Mouse (Mus musculus): ENCODE data around the gene Kbtbd4. TPM values are rescaled to one million over a fixed set of nuclear protein-coding genes. Genes with fewer than 3 reads are reported as not detected.

The Kbtbd4 gene
- polyA plus RNA-seq (2015; fragmentation: Nextera tagmentation; extraction: Ambion mirVana) = 52.7 and 58.0 TPM in 2 replicates

- H3K4me2 ChIP-seq = peak within 1 kb of the TSS; percentile 72
- H3K9ac ChIP-seq = peak within 1 kb of the TSS; percentile 88
- peak within 1 kb of the TSS; percentile 80 for H3K4me3 ChIP-seq
- ATAC-seq (ENCODE audit: low FRiP score, low read depth) = peak; percentile 94
- H3K9me3 ChIP-seq = no peaks in the 10 kb centered on the region
- no peaks in the 10 kb centered on the region for H3K27me3 ChIP-seq
- peak within 1 kb of the TSS; percentile 95 for H3K27ac ChIP-seq (replicated peaks)
- peaks cover 37% of the 10 kb centered on the region for H3K4me1 ChIP-seq (replicated peaks)
- peaks cover 39% of the 10 kb centered on the region for H3K36me3 ChIP-seq
- WGBS = under 1% methylated on average over 43 of the region's 43 CpGs
These were observed at the start of gene Kbtbd4, which contains the start of gene Ndufs3 for GRCm38 (mm10) chr2:90904076-90904855. Gene Kbtbd4, plus strand, starts transcription at chr2:90904740. Gene Ndufs3, minus strand, starts transcription at chr2:90904827.

GRCm38 (mm10) chr2:90861486-90861885 is 43.1 kb upstream of the Kbtbd4 start:
- H3K4me3 ChIP-seq = no peak overlapping the region
- no peak overlapping the region for H3K27ac ChIP-seq (replicated peaks)
- ATAC-seq (ENCODE audit: low FRiP score, low read depth) = no peak
- no peaks in the 10 kb centered on the region for H3K27me3 ChIP-seq
- H3K4me1 ChIP-seq (replicated peaks) = no peaks in the 10 kb centered on the region
- WGBS = 96% methylated on average over 2 of the region's 2 CpGs
- H3K4me2 ChIP-seq = no peak overlapping the region
- peaks cover 77% of the 10 kb centered on the region for H3K36me3 ChIP-seq
- H3K9me3 ChIP-seq = no peaks in the 10 kb centered on the region
- H3K9ac ChIP-seq = no peak overlapping the region

DNA sequence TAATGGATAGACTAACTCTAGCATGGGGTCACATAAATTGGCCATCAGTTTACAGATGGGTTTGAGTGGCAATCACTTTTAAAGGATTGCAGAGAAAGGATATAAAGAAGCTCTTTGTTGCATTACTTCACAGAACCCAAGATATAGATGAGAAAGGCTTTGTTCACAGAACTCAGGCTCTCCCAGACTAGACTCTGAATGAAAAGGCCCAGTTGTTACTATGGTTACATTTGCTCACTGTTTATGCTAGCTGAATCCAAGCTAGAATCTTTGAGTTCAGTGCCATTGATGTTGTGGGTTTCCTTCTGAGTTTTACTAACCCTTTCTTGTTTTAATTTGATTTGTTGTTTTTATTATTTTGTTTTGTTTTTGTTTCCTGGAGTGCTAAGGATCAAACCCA is 40.4 kb upstream of the Kbtbd4 start:
- no peak overlapping the region for H3K4me2 ChIP-seq
- no peaks in the 10 kb centered on the region for H3K9me3 ChIP-seq
- H3K27me3 ChIP-seq = no peaks in the 10 kb centered on the region
- no peak for ATAC-seq (ENCODE audit: low FRiP score, low read depth)
- H3K27ac ChIP-seq (replicated peaks) = peak overlapping the region; percentile 35; the same call in 1 of the 2 replicates
- no peak overlapping the region for H3K4me3 ChIP-seq
- peaks cover 78% of the 10 kb centered on the region for H3K36me3 ChIP-seq
- H3K4me1 ChIP-seq (replicated peaks) = no peaks in the 10 kb centered on the region
- no peak overlapping the region for H3K9ac ChIP-seq

DNA sequence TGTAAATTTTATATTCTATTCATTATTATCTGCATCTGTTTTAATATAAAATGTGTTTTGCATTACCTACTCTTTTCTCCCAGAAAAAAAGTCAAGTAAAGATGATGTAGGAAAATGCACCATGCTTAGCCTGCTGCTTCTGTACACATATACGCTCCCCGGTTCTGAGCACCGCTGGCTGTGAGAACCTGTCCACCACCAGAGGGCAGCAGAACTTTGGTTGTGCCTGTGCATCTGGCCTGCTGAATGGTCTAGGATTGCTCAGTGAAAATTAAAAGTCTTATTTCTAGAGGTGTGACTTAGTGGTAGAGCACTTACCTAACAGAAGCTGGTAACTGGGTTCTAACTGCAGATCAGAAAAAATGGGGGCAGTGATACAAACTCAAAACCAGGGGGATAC is 38.0 kb upstream of the Kbtbd4 start:
- ATAC-seq (ENCODE audit: low FRiP score, low read depth) = peak; percentile 89
- no peak overlapping the region for H3K4me2 ChIP-seq
- H3K36me3 ChIP-seq = peaks cover 59% of the 10 kb centered on the region
- no peak overlapping the region for H3K27ac ChIP-seq (replicated peaks)
- no peaks in the 10 kb centered on the region for H3K4me1 ChIP-seq (replicated peaks)
- no peak overlapping the region for H3K9ac ChIP-seq
- no peaks in the 10 kb centered on the region for H3K9me3 ChIP-seq
- H3K4me3 ChIP-seq = no peak overlapping the region
- no peaks in the 10 kb centered on the region for H3K27me3 ChIP-seq
- 14% methylated on average over 3 of the region's 3 CpGs for WGBS

GRCm38 (mm10) chr2:90870136-90870601 is 34.4 kb upstream of the Kbtbd4 start:
- no peak for ATAC-seq (ENCODE audit: low FRiP score, low read depth)
- Histone ChIP-seq H3K27me3 (no peaks in the 10 kb centered on the region), H3K4me1 (replicated peaks) (0 out of 2 replicates have a peak, but pooled peaks cover 4% of the 10 kb centered on the region), H3K36me3 (peaks cover 27% of the 10 kb centered on the region), H3K9me3 (no peaks in the 10 kb centered on the region), H3K4me2 (no peak overlapping the region), H3K4me3 (no peak overlapping the region), H3K27ac (replicated peaks) (no peak overlapping the region), H3K9ac (no peak overlapping the region)
- 59% methylated on average over 4 of the region's 4 CpGs for WGBS

DNA sequence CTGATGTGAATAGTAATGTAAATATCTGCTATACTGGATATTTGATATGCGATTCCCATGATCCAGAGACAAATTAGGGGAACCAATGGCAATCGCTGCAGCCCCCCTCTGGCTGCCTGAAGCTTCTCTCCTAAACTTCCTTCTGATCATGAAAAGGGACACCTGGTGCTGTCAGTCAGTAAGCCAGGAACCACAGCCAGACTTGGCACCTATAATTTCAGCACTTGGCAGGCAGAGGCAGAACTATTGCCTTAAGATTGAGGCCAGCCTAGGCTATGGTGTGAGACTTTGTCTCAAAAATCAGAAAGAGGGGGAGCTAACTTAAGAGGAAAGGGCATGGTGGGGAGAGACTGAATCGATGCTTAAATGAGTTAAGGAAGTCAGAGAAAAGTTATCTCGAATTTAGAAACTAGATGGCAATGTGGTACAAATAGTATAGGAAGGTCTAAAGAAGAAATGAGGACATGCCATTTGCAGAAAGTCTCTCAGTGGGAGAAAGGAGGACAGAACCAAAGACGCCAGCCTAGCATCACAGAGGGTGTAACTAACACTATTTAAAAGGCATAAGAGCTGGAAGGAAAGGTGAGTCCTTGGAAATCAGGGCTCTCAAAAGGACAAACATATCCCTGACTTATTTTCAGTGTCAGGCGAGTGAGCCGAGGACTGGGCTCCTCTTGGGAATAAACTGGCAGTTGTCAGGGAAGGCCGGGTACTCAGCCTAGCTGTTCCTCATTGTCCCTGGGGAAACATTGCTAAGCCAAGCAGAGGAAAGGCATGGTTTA is 33.2 kb upstream of the Kbtbd4 start:
- ATAC-seq (ENCODE audit: low FRiP score, low read depth) = no peak
- no peak overlapping the region for H3K9ac ChIP-seq
- H3K27me3 ChIP-seq = no peaks in the 10 kb centered on the region
- WGBS = 62% methylated on average over 8 of the region's 8 CpGs
- no peak overlapping the region for H3K4me3 ChIP-seq
- H3K27ac ChIP-seq (replicated peaks) = no peak overlapping the region; the same call in 1 of the 2 replicates
- 0 out of 2 replicates have a peak, but pooled peaks cover 4% of the 10 kb centered on the region for H3K4me1 ChIP-seq (replicated peaks)
- H3K9me3 ChIP-seq = no peaks in the 10 kb centered on the region
- no peak overlapping the region for H3K4me2 ChIP-seq
- peaks cover 16% of the 10 kb centered on the region; the same call in 1 of the 2 replicates for H3K36me3 ChIP-seq

DNA sequence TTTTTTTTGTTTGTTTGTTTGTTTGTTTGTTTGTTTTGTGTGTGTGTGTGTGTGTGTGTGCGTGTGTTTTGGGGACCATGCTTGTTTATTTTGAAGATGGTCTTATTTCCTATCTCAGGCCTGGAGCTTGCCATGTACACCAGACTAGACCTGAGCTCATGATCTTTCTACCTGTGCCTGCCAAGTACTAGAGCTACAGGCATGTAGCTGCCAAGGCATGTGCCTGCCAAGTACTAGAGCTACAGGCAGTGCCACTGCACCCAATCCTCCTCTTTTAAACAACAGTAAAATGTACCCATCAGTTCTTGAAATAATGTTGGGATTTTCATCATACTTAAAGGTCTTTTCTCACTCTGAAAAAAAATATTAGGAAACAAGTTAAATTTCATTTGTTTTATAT is 30.5 kb upstream of the Kbtbd4 start:
- H3K27me3 ChIP-seq = no peaks in the 10 kb centered on the region
- 0 out of 2 replicates have a peak, but pooled peaks cover 6% of the 10 kb centered on the region for H3K4me1 ChIP-seq (replicated peaks)
- H3K27ac ChIP-seq (replicated peaks) = no peak overlapping the region
- H3K9me3 ChIP-seq = no peaks in the 10 kb centered on the region
- no peak overlapping the region for H3K4me3 ChIP-seq
- H3K36me3 ChIP-seq = no peaks in the 10 kb centered on the region
- no peak overlapping the region for H3K4me2 ChIP-seq
- 83% methylated on average over 1 of the region's 1 CpGs for WGBS
- no peak overlapping the region for H3K9ac ChIP-seq
- no peak for ATAC-seq (ENCODE audit: low FRiP score, low read depth)

DNA sequence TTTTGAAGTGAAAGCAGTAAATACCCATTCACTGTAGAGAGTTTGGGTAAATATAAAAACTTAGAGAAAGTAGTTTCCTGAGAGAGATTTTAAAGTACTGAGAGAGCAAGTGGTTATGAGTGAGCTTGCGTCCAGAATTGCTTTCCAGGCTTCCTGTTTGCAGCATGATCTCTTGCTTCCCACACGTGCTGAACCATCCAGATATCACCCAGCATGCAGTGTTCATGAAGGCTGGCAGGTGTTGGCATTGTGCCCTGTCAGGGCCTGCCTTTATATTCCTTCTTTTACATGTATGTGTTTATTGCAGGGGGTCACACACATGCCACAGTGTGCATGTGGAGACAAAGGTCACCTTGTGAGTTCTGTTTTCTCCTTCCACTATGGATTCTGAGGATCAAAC is 29.3 kb upstream of the Kbtbd4 start:
- WGBS = 64% methylated on average over 2 of the region's 2 CpGs
- H3K4me3 ChIP-seq = no peak overlapping the region
- no peaks in the 10 kb centered on the region for H3K36me3 ChIP-seq
- no peak for ATAC-seq (ENCODE audit: low FRiP score, low read depth)
- H3K9me3 ChIP-seq = no peaks in the 10 kb centered on the region
- 0 out of 2 replicates have a peak, but pooled peaks cover 17% of the 10 kb centered on the region for H3K4me1 ChIP-seq (replicated peaks)
- no peaks in the 10 kb centered on the region for H3K27me3 ChIP-seq
- no peak overlapping the region for H3K9ac ChIP-seq
- H3K27ac ChIP-seq (replicated peaks) = no peak overlapping the region
- H3K4me2 ChIP-seq = no peak overlapping the region

- H3K4me3 ChIP-seq = no peak overlapping the region
- WGBS = 72% methylated on average over 4 of the region's 5 CpGs
- no peaks in the 10 kb centered on the region for H3K27me3 ChIP-seq
- H3K9me3 ChIP-seq = no peaks in the 10 kb centered on the region
- ATAC-seq (ENCODE audit: low FRiP score, low read depth) = no peak
- no peak overlapping the region for H3K27ac ChIP-seq (replicated peaks)
- H3K4me1 ChIP-seq (replicated peaks) = peaks cover 23% of the 10 kb centered on the region; the same call in 1 of the 2 replicates
- no peak overlapping the region for H3K9ac ChIP-seq
- no peaks in the 10 kb centered on the region for H3K36me3 ChIP-seq
- no peak overlapping the region for H3K4me2 ChIP-seq
These were observed 26.8 kb upstream of the Kbtbd4 start for GRCm38 (mm10) chr2:90877584-90878259.

DNA sequence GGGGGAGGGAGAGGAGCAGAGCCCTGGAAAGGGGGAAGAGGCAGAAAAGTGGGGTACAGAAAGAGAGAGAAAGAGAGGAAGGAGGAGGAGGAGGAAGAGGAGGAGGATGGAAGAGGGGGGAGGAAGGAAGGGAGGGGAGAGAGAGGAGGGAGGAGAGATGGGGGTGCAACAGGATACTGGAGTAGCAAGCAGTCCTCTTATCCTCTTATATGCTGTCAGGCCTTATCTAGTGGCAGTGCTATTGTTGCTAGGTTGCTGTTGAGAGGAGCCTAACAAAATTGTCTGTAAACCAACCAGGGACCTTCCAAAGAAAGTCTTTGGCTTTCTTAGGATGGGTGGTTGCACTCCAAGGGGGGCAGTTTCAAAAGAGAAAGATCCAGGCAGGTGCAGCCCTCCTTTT is 25.1 kb upstream of the Kbtbd4 start:
- Histone ChIP-seq H3K4me3 (no peak overlapping the region), H3K4me1 (replicated peaks) (peaks cover 33% of the 10 kb centered on the region), H3K27ac (replicated peaks) (no peak overlapping the region), H3K36me3 (no peaks in the 10 kb centered on the region), H3K4me2 (no peak overlapping the region), H3K27me3 (no peaks in the 10 kb centered on the region), H3K9ac (no peak overlapping the region), H3K9me3 (no peaks in the 10 kb centered on the region)
- no peak for ATAC-seq (ENCODE audit: low FRiP score, low read depth)

DNA sequence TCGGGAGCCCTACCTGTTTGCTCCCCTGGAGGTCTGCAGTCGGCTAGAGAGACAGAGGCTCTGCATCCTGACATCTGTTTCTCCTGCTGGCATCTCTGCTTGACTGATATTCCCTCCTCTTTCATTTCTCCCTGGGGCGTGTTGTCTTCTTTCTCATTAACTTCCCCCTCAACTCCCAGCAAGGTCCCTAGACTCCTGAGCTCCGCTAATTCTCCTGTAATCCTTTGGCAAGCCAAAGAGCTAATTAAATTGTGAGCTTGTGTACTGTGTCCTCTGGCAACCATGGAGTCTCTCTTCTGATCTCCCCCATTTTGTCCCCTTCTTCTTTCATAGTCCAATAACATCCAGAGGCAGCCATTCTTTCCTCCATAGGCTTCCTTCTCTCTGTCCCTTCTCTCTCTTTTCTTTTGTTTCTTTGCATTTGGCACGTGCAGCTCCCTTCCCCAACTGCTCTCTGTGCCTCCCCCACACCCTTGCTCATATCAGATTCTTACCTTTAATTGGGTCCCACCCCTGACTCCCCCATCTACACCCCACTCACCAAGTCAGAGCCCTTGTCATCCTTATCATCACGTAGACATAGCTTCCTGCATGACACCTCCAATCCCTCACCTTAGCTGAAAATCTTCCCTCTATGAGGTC is 24.3 kb upstream of the Kbtbd4 start:
- Histone ChIP-seq H3K4me3 (no peak overlapping the region), H3K9me3 (no peaks in the 10 kb centered on the region), H3K4me1 (replicated peaks) (peaks cover 38% of the 10 kb centered on the region), H3K27me3 (no peaks in the 10 kb centered on the region), H3K4me2 (peak overlapping the region; percentile 23; the same call in 1 of the 2 replicates), H3K36me3 (no peaks in the 10 kb centered on the region), H3K27ac (replicated peaks) (peak overlapping the region; percentile 73), H3K9ac (no peak overlapping the region)
- no peak for ATAC-seq (ENCODE audit: low FRiP score, low read depth)
- 18% methylated on average over 6 of the region's 6 CpGs for WGBS

Measured in hindbrain, embryonic 15.5 days (tissue).